Mouse (Mus musculus) monocyte, adult 2 months (primary cell): ENCODE measurements around the gene Slc38a3.
A peak's percentile ranks its signal among the peaks of the same experiment; 100 is the strongest.

Experiments
- DNase-seq, 2 experiments: peaks; one replicate each; pipeline ENCODE4 v3.0.0; 2022; ENCODE audit warnings: low spot score in 2 of 2, low read depth in 1 of 2

Slc38a3 gene

GRCm38 (mm10) chr9:107696106-107696479 is 26.8 kb upstream of the Slc38a3 start:
- no peak for DNase-seq

GRCm38 (mm10) chr9:107695441-107696105 is 26.2 kb upstream of the Slc38a3 start:
- DNase-seq, result no peak

- no peak for DNase-seq
These were observed 25.3 kb upstream of the Slc38a3 start for GRCm38 (mm10) chr9:107694627-107695026.

GRCm38 (mm10) chr9:107693433-107693987 is 24.2 kb upstream of the Slc38a3 start:
- DNase-seq, result no peak

GRCm38 (mm10) chr9:107692785-107693184 is 23.5 kb upstream of the Slc38a3 start:
- no peak for DNase-seq

- DNase-seq, result no peak
These were observed 21.1 kb upstream of the Slc38a3 start for GRCm38 (mm10) chr9:107690391-107690790.

GRCm38 (mm10) chr9:107688939-107689338 is 19.6 kb upstream of the Slc38a3 start:
- no peak for DNase-seq

- DNase-seq, result no peak
These were observed 19.1 kb upstream of the Slc38a3 start for GRCm38 (mm10) chr9:107688415-107688814.

- no peak for DNase-seq
These were observed 16.1 kb upstream of the Slc38a3 start for GRCm38 (mm10) chr9:107685231-107685981.

GRCm38 (mm10) chr9:107682405-107682804 is 13.1 kb upstream of the Slc38a3 start:
- no peak for DNase-seq

- DNase-seq, result no peak
These were observed 10.2 kb upstream of the Slc38a3 start, which contains the start of gene Gnat1 for GRCm38 (mm10) chr9:107679501-107679900. TSS of gene Gnat1 (minus strand) at chr9:107679712.

GRCm38 (mm10) chr9:107678861-107679260 is 9.5 kb upstream of the Slc38a3 start:
- no peak for DNase-seq

GRCm38 (mm10) chr9:107677819-107678526 is 8.6 kb upstream of the Slc38a3 start:
- DNase-seq, result peak in 1 of 2 experiments; percentile 57

GRCm38 (mm10) chr9:107677091-107677784 is 7.9 kb upstream of the Slc38a3 start:
- peak in 1 of 2 experiments; percentile 22 for DNase-seq

- no peak for DNase-seq
These were observed 7.0 kb upstream of the Slc38a3 start for GRCm38 (mm10) chr9:107676302-107676701.

GRCm38 (mm10) chr9:107675671-107676301 is 6.5 kb upstream of the Slc38a3 start:
- no peak for DNase-seq

GRCm38 (mm10) chr9:107674609-107675429 is 5.5 kb upstream of the Slc38a3 start:
- DNase-seq, result no peak

- DNase-seq, result no peak
These were observed 929 bp upstream of the Slc38a3 start for GRCm38 (mm10) chr9:107670259-107670658.

GRCm38 (mm10) chr9:107668916-107669315 is 414 bp downstream of the Slc38a3 start:
- DNase-seq, result no peak

- DNase-seq, result no peak
These were observed 1.3 kb downstream of the Slc38a3 start for GRCm38 (mm10) chr9:107668011-107668410.
